Mouse (Mus musculus) small intestine, adult 2 months (tissue): Measurements from ENCODE around the gene Smarce1.

Experiments
- CTCF ChIP-seq: fragments of 200-500 bp; IDR thresholded peaks from 2 replicates; pipeline ENCODE4 v1.5.1; 2012; ENCODE audit warnings: low read depth, mild to moderate bottlenecking, control low read depth, inconsistent platforms, low read length, moderate library complexity, mixed read lengths; ENCODE audit not compliant: insufficient replicate concordance, insufficient read length; ENCODE audit errors: extremely low read depth
- POLR2A ChIP-seq: fragments of 200-500 bp; IDR thresholded peaks from 2 replicates; pipeline ENCODE4 v1.6.1; 2012; ENCODE audit warnings: low read depth, mild to moderate bottlenecking, control low read depth, inconsistent platforms, low read length, moderate library complexity

- TF ChIP-seq POLR2A, result no peak
- TF ChIP-seq CTCF, result no peak
Observed at GRCm38 (mm10) chr11:99182575-99182974, 48.2 kb downstream of the Smarce1 start.
